Mouse (Mus musculus) megakaryocyte, embryonic 14.5 days (primary cell): ENCODE measurements at regions not wholly inside any gene's neighbourhood (a gene's known extent, or its start where the extent isn't known, plus 50 kb on each side); places are given as distances from the start of the nearest gene placed in this dataset.

ENCODE experiments used
- H3K27me3 ChIP-seq: replicated peaks from 2 replicates; pipeline ENCODE3; 2012; ENCODE audit warnings: inconsistent platforms
- H3K36me3 ChIP-seq: replicated peaks from 2 replicates; pipeline ENCODE3; 2012; ENCODE audit warnings: low read length, inconsistent platforms, mixed read lengths
- H3K4me1 ChIP-seq: 2 replicates; pipeline ENCODE4 v1.6.1; 2012; ENCODE audit warnings: inconsistent platforms
- H3K4me3 ChIP-seq: replicated peaks from 2 replicates; pipeline ENCODE3; 2012; ENCODE audit warnings: moderate library complexity, mild to moderate bottlenecking, inconsistent platforms
- H3K9me3 ChIP-seq: 2 replicates; pipeline ENCODE4 v1.6.1; 2012; ENCODE audit warnings: inconsistent platforms
- FLI1 ChIP-seq: IDR thresholded peaks from 2 replicates; pipeline ENCODE4 v1.6.1; 2012; ENCODE audit warnings: low read length, inconsistent platforms, mixed read lengths
- GATA1 ChIP-seq: IDR thresholded peaks from 3 replicates; pipeline ENCODE4 v1.6.1; 2012; ENCODE audit warnings: mixed read lengths, low read length, inconsistent platforms, borderline replicate concordance

DNA sequence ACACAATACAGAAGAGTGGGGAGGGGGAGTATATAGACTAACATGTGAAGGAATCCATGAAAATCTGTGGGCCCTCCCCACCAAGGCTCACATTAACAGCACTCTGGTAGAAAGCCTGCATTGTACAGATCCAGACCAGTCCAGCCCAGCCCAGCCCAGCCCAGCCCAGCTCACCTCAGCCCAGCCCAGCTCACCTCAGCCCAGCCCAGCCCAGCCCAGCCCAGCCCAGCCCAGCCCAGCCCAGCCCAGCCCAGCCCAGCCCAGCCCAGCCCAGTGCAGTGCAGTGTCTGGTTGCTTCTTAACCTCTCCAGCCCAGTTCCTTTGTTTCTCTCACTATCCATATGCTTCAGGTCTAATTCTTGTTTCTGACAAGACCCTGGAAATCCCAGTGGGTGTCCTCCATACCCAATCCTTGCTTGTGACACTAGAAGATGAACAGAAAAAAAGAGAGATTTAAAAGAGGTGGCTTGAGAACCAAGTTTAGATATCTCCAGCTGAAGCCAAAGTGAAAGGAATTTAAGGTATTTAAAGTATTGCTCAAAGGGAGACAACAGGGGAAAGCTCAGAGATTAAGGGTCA, 366.5 kb downstream of the Adam3 start:
- H3K27me3 ChIP-seq = no peaks in the 10 kb centered on the region
- no peak for TF ChIP-seq FLI1
- TF ChIP-seq GATA1 = no peak
- no peaks in the 10 kb centered on the region for H3K4me1 ChIP-seq
- no peaks in the 10 kb centered on the region for H3K36me3 ChIP-seq
- peaks cover 18% of the 10 kb centered on the region for H3K9me3 ChIP-seq
- no peak overlapping the region for H3K4me3 ChIP-seq

DNA sequence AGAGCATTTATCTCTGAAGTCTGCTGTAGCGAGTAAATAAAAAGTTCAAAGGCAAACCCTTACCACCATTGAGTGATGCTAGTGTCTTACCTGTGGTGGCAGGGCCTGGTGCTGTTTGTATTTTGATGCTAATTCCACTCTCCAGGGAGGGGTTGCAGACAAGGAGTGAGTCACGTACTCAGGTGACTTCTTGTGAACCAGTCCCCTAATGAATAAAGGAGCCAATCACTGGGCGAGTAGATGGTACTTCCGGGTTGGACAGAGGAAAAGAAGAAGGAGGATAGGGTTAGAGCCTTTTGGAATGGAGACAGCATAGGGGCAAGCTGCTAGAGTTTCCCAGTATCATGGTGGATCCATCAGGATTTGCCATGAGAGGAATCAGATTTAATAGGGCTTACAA, 370.5 kb downstream of the Adam3 start:
- H3K27me3 ChIP-seq = no peaks in the 10 kb centered on the region
- H3K9me3 ChIP-seq = peaks cover 21% of the 10 kb centered on the region
- no peak overlapping the region for H3K4me3 ChIP-seq
- no peaks in the 10 kb centered on the region for H3K4me1 ChIP-seq
- H3K36me3 ChIP-seq = no peaks in the 10 kb centered on the region
- TF ChIP-seq GATA1 = no peak

DNA sequence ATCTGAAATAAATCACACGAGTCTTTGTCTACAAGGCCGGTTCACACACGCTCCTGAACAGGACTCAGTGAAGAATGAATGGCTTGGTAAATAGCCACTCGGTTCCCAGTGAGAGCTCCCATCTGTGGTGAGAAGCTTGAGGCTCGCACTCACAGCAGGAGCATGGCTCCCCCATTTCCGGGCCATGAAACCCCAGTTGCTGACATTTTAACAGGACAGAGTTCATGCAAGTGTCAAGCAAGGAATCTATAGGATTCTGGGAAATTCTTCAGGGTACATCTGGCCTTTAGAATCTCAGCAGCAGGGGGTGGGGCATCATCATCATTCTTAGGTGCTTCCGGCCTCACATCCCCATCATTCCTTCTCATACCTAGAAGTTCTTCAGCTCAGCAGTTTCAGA, 371.8 kb downstream of the Adam3 start:
- H3K36me3 ChIP-seq = no peaks in the 10 kb centered on the region
- no peaks in the 10 kb centered on the region for H3K4me1 ChIP-seq
- TF ChIP-seq GATA1 (no peak), FLI1 (no peak)
- peaks cover 21% of the 10 kb centered on the region for H3K9me3 ChIP-seq
- no peak overlapping the region for H3K4me3 ChIP-seq
- no peaks in the 10 kb centered on the region for H3K27me3 ChIP-seq

DNA sequence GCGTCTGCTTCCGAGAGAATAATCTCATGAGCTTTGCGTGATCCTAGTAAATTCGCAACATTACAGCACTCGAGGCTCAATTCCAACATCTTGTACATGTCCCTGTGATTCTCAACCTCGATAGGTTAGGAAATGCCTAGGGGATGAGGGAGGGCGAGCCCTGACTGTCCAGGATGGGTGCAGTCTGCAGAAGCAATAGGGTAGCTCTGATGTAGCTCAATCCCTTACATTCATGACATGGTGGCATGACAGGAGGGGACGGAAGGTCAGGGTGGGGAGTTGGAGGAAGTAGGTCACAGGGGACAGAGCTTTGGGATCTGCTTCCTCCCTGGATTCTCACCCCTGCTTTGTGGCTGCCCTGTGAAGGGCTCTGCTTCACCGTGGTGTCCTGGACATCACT, 373.3 kb downstream of the Adam3 start:
- TF ChIP-seq FLI1 = no peak
- no peak for TF ChIP-seq GATA1
- Histone ChIP-seq H3K4me3 (peak overlapping the region; percentile 26), H3K36me3 (no peaks in the 10 kb centered on the region)

DNA sequence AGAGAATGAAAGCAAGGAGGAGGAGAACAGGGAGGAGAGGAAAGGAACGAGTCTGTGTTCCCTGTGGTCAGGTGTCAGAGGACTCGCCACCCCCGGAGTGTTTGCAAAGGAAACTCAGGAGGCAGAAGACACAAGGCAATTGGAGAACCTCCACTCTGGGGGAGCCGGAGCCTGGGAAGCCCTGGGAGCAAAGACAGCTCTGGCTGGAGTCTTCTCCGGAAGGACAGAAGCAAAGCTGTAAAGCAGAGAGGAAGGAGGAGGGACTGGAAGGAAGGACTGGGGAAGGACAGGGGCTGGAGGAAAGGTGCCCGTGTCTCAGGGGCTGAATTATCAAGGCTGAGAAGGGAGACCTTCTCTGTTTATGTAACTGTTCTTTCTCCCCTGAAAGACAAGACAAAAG, 373.9 kb downstream of the Adam3 start:
- Histone ChIP-seq H3K27me3 (no peaks in the 10 kb centered on the region), H3K36me3 (no peaks in the 10 kb centered on the region), H3K4me3 (no peak overlapping the region), H3K4me1 (no peaks in the 10 kb centered on the region), H3K9me3 (peaks cover 23% of the 10 kb centered on the region)
- TF ChIP-seq FLI1 (no peak), GATA1 (no peak)

More for the DNA sequence above, 373.3 kb downstream of the Adam3 start:
- Histone ChIP-seq H3K9me3 (peaks cover 22% of the 10 kb centered on the region), H3K4me1 (no peaks in the 10 kb centered on the region), H3K27me3 (no peaks in the 10 kb centered on the region)

DNA sequence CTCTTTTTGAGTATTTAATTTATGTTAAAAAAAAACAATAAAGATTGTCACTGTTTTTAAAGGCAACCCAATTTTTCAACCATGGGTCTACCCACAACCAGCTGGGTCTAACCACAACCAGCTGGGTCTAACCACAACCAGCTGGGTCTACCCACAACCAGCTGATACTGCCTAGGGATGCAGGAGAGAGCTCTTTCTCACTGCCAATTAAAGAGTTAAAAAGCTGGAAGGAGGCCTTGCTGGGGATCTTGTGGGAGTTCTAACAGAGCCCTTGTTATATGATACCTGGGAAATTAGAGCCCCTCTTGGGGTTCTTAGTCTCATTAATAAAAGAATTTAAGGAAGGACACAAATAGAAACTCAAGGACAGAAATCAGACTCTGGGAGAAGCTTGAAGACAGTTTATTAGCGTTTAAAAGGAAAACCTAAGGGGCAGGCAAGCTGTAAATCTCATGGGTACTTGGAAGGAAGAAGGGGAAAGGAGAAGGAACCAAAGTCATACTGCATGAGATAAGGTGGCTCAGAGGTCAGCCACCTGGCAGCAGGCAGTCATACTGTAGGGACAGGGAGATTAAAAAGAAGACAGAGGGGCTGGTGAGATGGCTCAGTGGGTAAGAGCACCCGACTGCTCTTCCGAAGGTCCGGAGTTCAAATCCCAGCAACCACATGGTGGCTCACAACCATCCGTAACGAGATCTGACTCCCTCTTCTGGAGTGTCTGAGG, 379.1 kb downstream of the Adam3 start:
- H3K4me3 ChIP-seq = no peak overlapping the region
- no peak for TF ChIP-seq GATA1
- no peak for TF ChIP-seq FLI1
- no peaks in the 10 kb centered on the region for H3K36me3 ChIP-seq
- H3K27me3 ChIP-seq = no peaks in the 10 kb centered on the region
- no peaks in the 10 kb centered on the region for H3K4me1 ChIP-seq
- H3K9me3 ChIP-seq = peaks cover 18% of the 10 kb centered on the region

DNA sequence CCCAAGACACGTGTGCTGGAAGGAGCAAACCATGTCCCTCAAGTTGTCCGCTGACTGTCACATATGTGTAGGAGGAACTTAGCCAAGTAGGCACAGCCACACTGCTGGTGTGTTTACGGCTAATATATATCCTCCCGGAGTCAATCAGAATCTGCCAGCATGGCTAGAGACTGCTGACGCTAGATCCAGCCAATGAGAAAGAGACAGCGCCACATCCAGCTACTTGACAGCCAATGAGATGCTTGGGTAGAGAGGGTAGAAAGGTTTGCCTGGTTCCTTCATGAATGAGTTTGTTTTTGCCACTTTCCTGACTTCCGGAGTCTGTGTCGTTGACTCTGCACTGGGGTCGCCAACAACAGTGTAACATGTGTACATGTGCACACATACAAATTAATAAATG, 387.0 kb downstream of the Adam3 start:
- Histone ChIP-seq H3K9me3 (peaks cover 64% of the 10 kb centered on the region), H3K27me3 (no peaks in the 10 kb centered on the region), H3K4me3 (no peak overlapping the region), H3K4me1 (no peaks in the 10 kb centered on the region), H3K36me3 (no peaks in the 10 kb centered on the region)
- no peak for TF ChIP-seq GATA1
- TF ChIP-seq FLI1 = no peak

DNA sequence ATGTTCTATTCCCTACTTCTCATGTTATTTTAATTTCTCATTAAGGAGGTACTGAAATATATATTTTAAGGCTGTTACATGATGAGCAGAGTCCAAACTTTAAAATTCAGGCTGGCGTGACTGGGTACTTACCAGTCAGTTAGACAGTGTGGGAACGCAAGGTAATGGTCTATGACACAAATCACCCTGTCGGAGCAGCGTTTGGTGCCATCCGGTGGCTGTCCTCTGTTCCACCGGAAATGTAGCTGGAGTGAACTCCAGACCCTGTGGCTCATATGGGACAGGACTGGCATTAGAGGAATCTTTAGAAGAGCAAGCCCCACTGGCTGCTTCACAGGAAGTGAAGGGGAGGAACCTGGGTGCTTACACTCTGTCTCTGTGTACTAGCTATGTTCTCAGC, 388.0 kb downstream of the Adam3 start:
- H3K27me3 ChIP-seq = no peaks in the 10 kb centered on the region
- H3K4me3 ChIP-seq = no peak overlapping the region
- no peaks in the 10 kb centered on the region for H3K36me3 ChIP-seq
- H3K9me3 ChIP-seq = peaks cover 66% of the 10 kb centered on the region
- no peak for TF ChIP-seq GATA1
- no peak for TF ChIP-seq FLI1
- no peaks in the 10 kb centered on the region for H3K4me1 ChIP-seq

DNA sequence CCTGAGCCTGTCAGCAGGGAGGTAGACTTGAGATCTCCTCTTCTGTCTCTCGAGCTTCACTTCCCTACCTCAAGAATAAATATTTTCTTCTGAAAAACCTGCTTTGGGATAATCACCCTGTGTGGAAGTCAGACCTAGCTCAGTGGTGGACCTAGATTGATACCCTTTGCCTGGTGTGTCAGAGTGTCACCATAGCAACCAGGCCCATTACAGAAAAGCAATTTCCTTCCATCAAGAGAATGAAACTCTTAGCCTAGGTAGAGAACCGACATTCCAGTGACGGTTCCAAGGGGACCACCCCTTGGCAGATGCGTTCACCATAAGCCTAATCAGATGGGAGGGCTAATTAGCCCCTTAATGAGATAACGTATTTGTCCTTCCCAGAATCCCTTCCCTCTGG, 389.9 kb downstream of the Adam3 start:
- Histone ChIP-seq H3K4me1 (no peaks in the 10 kb centered on the region), H3K36me3 (no peaks in the 10 kb centered on the region), H3K9me3 (peaks cover 54% of the 10 kb centered on the region), H3K4me3 (no peak overlapping the region), H3K27me3 (no peaks in the 10 kb centered on the region)
- TF ChIP-seq FLI1 = no peak

DNA sequence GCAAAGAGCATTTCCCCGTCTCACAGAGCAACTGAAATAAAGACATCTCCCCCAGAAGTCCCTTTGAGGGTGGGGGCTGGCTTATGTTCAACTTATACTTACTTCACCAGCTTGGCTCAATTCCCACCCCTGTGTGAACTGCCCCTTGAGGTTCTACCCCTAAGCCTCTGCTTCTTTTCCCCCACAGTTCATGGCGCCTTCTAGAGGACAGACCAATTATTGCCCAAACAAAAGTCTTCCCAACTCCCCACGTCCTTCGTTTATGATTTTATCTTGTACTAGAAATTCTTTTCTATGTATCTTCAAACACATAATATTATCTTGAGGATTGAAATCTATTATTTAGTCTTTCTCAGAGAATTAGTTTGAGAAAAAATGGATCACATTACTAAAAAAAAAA, 391.9 kb downstream of the Adam3 start:
- Histone ChIP-seq H3K27me3 (no peaks in the 10 kb centered on the region), H3K4me1 (no peaks in the 10 kb centered on the region), H3K36me3 (no peaks in the 10 kb centered on the region), H3K9me3 (peaks cover 43% of the 10 kb centered on the region), H3K4me3 (no peak overlapping the region)
- TF ChIP-seq GATA1 = no peak
- no peak for TF ChIP-seq FLI1
